Mouse (Mus musculus) cerebellum, adult 2 months (tissue): ENCODE results near the gene Mmp27. TPM values are rescaled to one million over a fixed set of nuclear protein-coding genes. Genes with fewer than 3 reads are reported as not detected.

Source experiments
- DNase-seq, 2 experiments: peaks; one replicate each; pipeline ENCODE4 v3.0.0; 2021
- H3K27ac ChIP-seq: fragments of 200-500 bp; 2 replicates; pipeline ENCODE4 v1.5.1; 2012; ENCODE audit warnings: low read length, control low read depth, inconsistent platforms; ENCODE audit not compliant: insufficient read depth
- H3K27me3 ChIP-seq: fragments of 200-500 bp; 2 replicates; pipeline ENCODE4 v1.6.1; 2012; ENCODE audit warnings: inconsistent platforms, mild to moderate bottlenecking, low read length, moderate library complexity; ENCODE audit not compliant: control insufficient read depth, insufficient read depth
- H3K4me1 ChIP-seq: fragments of 200-500 bp; 2 replicates; pipeline ENCODE4 v1.6.1; 2011; ENCODE audit warnings: low read length; ENCODE audit not compliant: control insufficient read depth, insufficient read depth
- H3K4me3 ChIP-seq: fragments of 200-500 bp; replicated peaks from 2 replicates; pipeline ENCODE3; 2011; ENCODE audit warnings: mild to moderate bottlenecking, low read depth, low read length, control low read depth; ENCODE audit not compliant: insufficient read depth
- CTCF ChIP-seq: fragments of 200-500 bp; IDR thresholded peaks from 2 replicates; pipeline ENCODE4 v1.5.1; 2011; ENCODE audit warnings: low read depth, mild to moderate bottlenecking, control low read depth, low read length, moderate library complexity, borderline replicate concordance; ENCODE audit not compliant: insufficient read depth
- POLR2A ChIP-seq: fragments of 200-500 bp; IDR thresholded peaks from 2 replicates; pipeline ENCODE4 v1.6.1; 2011; ENCODE audit warnings: low read length, control low read depth, borderline replicate concordance; ENCODE audit not compliant: insufficient read depth
- WGBS: fragments of 180-500 bp; shearing (Covaris S2); methylation state at CpG from one replicate; pipeline ENCODE4 v1.1.7; 2018; 5-methylcytosine and 5-hydroxymethylcytosine counted together
- polyA plus RNA-seq: library from polyadenylated mRNA; depleted of rRNA; stranded (reverse); fragments of >200 nt; gene quantifications from 2 replicates; pipeline ENCODE4 v1.2.3, GENCODE M21; 2012; rRNA removed

The Mmp27 gene
- polyA plus RNA-seq: not detected in 2 replicates

GRCm38 (mm10) chr9:7571162-7571561, at the start of gene Mmp27:
Gene Mmp27, plus strand, starts transcription at chr9:7571396.
- Histone ChIP-seq H3K4me3 (no peak within 1 kb of the TSS), H3K27me3 (no peaks in the 10 kb centered on the region), H3K27ac (no peak within 1 kb of the TSS), H3K4me1 (no peaks in the 10 kb centered on the region)
- WGBS: 71% methylated on average over 4 of the region's 4 CpGs
- DNase-seq: no peak
- TF ChIP-seq CTCF (no peak), POLR2A (no peak)

- DNase-seq: no peak
- Histone ChIP-seq H3K4me1 (no peaks in the 10 kb centered on the region), H3K27ac (no peak overlapping the region), H3K27me3 (no peaks in the 10 kb centered on the region), H3K4me3 (no peak overlapping the region)
- TF ChIP-seq POLR2A (no peak), CTCF (no peak)
- WGBS: 78% methylated on average over 4 of the region's 4 CpGs
Observed at GRCm38 (mm10) chr9:7526255-7526940, 44.8 kb upstream of the Mmp27 start.

DNA sequence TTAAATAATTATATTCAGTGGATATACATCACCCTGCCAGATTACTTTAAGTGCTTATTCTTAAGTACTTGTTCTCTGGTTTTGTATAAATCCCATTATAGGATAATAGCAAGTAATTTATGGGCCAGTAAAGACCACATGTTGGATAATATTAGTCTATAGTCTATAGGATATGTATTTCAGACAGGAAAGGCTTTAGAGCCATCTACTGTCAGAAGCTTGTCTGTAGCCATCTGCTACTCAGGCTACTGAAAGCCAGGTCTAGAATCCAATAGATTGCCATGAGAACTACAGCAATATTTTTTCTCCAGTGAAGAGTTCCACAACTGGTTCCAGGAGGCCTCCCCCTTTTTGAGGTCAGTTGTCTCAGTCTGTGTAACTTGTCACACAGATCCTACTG, 28.4 kb upstream of the Mmp27 start:
- TF ChIP-seq CTCF: no peak
- no peak for TF ChIP-seq POLR2A
- Histone ChIP-seq H3K27me3 (no peaks in the 10 kb centered on the region), H3K4me1 (no peaks in the 10 kb centered on the region), H3K27ac (no peak overlapping the region), H3K4me3 (no peak overlapping the region)
- DNase-seq: no peak

GRCm38 (mm10) chr9:7544923-7545457, 26.2 kb upstream of the Mmp27 start:
- TF ChIP-seq CTCF (no peak), POLR2A (no peak)

DNA sequence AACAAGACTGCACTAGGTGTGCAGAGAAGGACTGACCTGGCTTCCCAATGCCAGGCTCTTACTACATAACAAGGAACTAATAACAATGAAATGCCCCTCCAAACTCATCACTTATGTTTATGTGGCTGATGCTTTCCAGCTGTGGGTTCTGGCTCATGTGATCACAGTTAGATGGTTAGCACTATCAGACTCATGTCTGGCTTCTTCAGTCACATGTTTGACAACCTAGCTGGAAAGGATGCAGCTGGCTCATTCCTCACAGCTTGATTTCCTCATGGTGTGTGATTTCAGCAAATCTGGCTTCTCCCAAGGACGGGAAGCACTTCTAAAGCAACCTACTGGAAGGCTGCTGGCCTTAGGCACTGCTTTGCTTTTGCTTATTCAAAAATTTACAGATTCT, 25.7 kb upstream of the Mmp27 start:
- no peak for DNase-seq
- Histone ChIP-seq H3K4me1 (no peaks in the 10 kb centered on the region), H3K27me3 (no peaks in the 10 kb centered on the region), H3K27ac (no peak overlapping the region), H3K4me3 (no peak overlapping the region)
- 9% methylated on average over 1 of the region's 1 CpGs for WGBS
- TF ChIP-seq CTCF: no peak

More at GRCm38 (mm10) chr9:7544923-7545457, 26.2 kb upstream of the Mmp27 start:
- 57% methylated on average over 1 of the region's 1 CpGs for WGBS
- H3K4me3 ChIP-seq: no peak overlapping the region
- H3K27me3 ChIP-seq: no peaks in the 10 kb centered on the region
- DNase-seq: no peak
- no peak overlapping the region for H3K27ac ChIP-seq
- no peaks in the 10 kb centered on the region for H3K4me1 ChIP-seq

DNA sequence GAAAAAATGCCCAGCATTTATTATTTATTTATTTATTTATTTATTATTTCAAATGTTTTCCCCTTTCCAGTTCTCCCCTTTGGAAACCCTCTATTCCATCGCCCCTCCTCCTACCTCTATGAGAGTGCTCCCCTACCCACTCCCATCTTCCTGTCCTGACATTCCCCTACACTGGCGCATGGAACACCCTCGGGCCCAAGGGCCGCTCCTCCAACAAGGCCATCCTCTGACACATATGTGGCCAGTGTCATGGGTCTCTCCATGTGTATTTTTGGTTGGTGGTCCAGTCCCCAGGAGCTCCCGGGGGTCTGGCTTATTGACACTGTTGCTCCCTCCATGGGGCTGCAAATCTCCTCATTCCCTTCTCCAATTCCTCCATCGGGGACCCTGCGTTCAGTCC, 25.3 kb upstream of the Mmp27 start:
- no peaks in the 10 kb centered on the region for H3K4me1 ChIP-seq
- no peaks in the 10 kb centered on the region for H3K27me3 ChIP-seq
- no peak overlapping the region for H3K27ac ChIP-seq
- WGBS: 88% methylated on average over 7 of the region's 7 CpGs
- TF ChIP-seq POLR2A (no peak), CTCF (no peak)
- DNase-seq: no peak
- no peak overlapping the region for H3K4me3 ChIP-seq

- Histone ChIP-seq H3K27ac (no peak overlapping the region), H3K4me1 (no peaks in the 10 kb centered on the region), H3K4me3 (no peak overlapping the region), H3K27me3 (no peaks in the 10 kb centered on the region)
- DNase-seq: no peak
- TF ChIP-seq POLR2A: no peak
Observed at GRCm38 (mm10) chr9:7551943-7552342, 19.3 kb upstream of the Mmp27 start.

GRCm38 (mm10) chr9:7553536-7553935, 17.7 kb upstream of the Mmp27 start:
- Histone ChIP-seq H3K4me1 (no peaks in the 10 kb centered on the region), H3K27me3 (no peaks in the 10 kb centered on the region), H3K27ac (no peak overlapping the region), H3K4me3 (no peak overlapping the region)
- WGBS: 83% methylated on average over 3 of the region's 3 CpGs
- no peak for DNase-seq
- no peak for TF ChIP-seq CTCF
- no peak for TF ChIP-seq POLR2A
